Mouse (Mus musculus) layer of hippocampus, adult 18-20 months (tissue): Measurements from ENCODE around the gene Dpy19l3. TPM values are rescaled to one million over a fixed set of nuclear protein-coding genes. Genes with fewer than 3 reads are reported as not detected.

Source experiments
- DNase-seq, 2 experiments: peaks; one replicate each; pipeline ENCODE4 v3.0.0; 2022; ENCODE audit warnings: low spot score in 2 of 2
- total RNA-seq, 2 experiments: library from RNA; stranded (reverse); gene quantifications; 2 replicates each; pipeline ENCODE4 v1.2.3; 2021

Gene Dpy19l3
- total RNA-seq, 2 experiments from 2014 or later = 85.2 to 94.9 TPM

GRCm38 (mm10) chr7:35646317-35647081, 107.8 kb downstream of the Dpy19l3 start:
- no peak for DNase-seq

GRCm38 (mm10) chr7:35640072-35640471, 114.2 kb downstream of the Dpy19l3 start:
- DNase-seq = no peak

- DNase-seq = peak in 1 of 2 experiments; percentile 39
These were observed 117.4 kb downstream of the Dpy19l3 start for GRCm38 (mm10) chr7:35636874-35637273.

DNA sequence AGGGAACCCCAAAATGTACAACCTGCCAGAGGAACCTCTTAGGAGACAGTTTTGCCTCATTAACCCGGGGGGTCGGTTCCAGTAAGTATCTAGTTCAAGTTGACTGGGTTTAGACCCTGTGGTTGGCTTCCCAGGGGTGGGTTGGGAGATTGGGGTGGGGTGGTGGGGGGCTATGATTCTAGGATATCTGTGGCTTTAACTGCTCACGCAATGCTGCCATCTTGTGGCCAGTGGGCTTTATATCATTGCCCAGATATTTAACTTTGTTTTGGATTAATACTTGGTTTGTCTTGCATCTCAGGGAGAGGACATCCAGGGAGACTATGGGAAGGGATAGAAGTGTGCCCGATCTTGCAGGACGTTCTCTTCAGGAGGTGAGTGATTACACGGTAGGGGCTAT, 118.0 kb downstream of the Dpy19l3 start:
- DNase-seq = peak in 1 of 2 experiments; percentile 41

Other genes starting within 250 kb of the Dpy19l3 start
- under 1 TPM; 0.27 to 0.56 TPM for gene Tdrd12, start 216.7 kb downstream of the Dpy19l3 start, total RNA-seq
- 10 to 100 TPM; 62.4 to 65.4 TPM for gene Nudt19, start 198.2 kb downstream of the Dpy19l3 start, total RNA-seq
- under 1 TPM; 0.22 to 0.23 TPM for gene Rgs9bp, start 168.9 kb downstream of the Dpy19l3 start, total RNA-seq
- gene Ankrd27, start 168.2 kb downstream of the Dpy19l3 start, total RNA-seq = 10 to 100 TPM; 36.2 to 37.8 TPM
- 10 to 100 TPM; 77.9 to 80.8 TPM for gene Pdcd5, start 106.9 kb downstream of the Dpy19l3 start, total RNA-seq
- 10 to 100 TPM; 30.6 to 33.6 TPM for gene Zfp507, start 48.5 kb upstream of the Dpy19l3 start, total RNA-seq